Mouse (Mus musculus) lung, embryonic 16.5 days (tissue): Measurements from ENCODE around the gene Plch2. TPM values are rescaled to one million over a fixed set of nuclear protein-coding genes. Genes with fewer than 3 reads are reported as not detected.
A peak's percentile ranks its signal among the peaks of the same experiment; 100 is the strongest.

ENCODE experiments used
- ATAC-seq: fragments of 200-750 bp; cut with Nextera tagmentation; 2 replicates; pipeline ENCODE4 v1.8.0; 2017; ENCODE audit warnings: low read depth, mild to moderate bottlenecking, moderate library complexity
- H3K27ac ChIP-seq: fragments of 300-500 bp; sonication (generic); 2 replicates; pipeline ENCODE4 v1.5.1; 2014; ENCODE audit warnings: mild to moderate bottlenecking, control low read depth, low read length
- H3K27me3 ChIP-seq: fragments of 300-500 bp; sonication (generic); 2 replicates; pipeline ENCODE4 v1.6.1; 2014; ENCODE audit warnings: low read depth, low read length, mixed read lengths; ENCODE audit not compliant: control insufficient read depth, insufficient read depth
- H3K36me3 ChIP-seq: fragments of 300-500 bp; sonication (generic); 2 replicates; pipeline ENCODE4 v1.6.1; 2014; ENCODE audit warnings: low read length; ENCODE audit not compliant: control insufficient read depth, insufficient read depth
- H3K4me1 ChIP-seq: fragments of 300-500 bp; sonication (generic); replicated peaks from 2 replicates; pipeline ENCODE4 v1.6.1; 2014; ENCODE audit warnings: low read length, mixed read lengths; ENCODE audit not compliant: control insufficient read depth, insufficient read depth
- H3K4me2 ChIP-seq: fragments of 300-500 bp; sonication (generic); 2 replicates; pipeline ENCODE4 v1.6.1; 2014; ENCODE audit warnings: low read depth, low read length, control low read depth
- H3K4me3 ChIP-seq: fragments of 300-500 bp; sonication (generic); 2 replicates; pipeline ENCODE4 v1.5.1; 2014; ENCODE audit warnings: mild to moderate bottlenecking, low read length, control low read depth
- H3K9ac ChIP-seq: fragments of 300-500 bp; sonication (generic); 2 replicates; pipeline ENCODE4 v1.6.1; 2014; ENCODE audit warnings: low read length, control low read depth
- H3K9me3 ChIP-seq: fragments of 300-500 bp; sonication (generic); 2 replicates; pipeline ENCODE4 v1.6.1; 2016; ENCODE audit warnings: low read length; ENCODE audit not compliant: control insufficient read depth
- WGBS: fragments of 180-500 bp; shearing (Covaris S2); extraction: QIAGEN DNeasy Blood & Tissue Kit; methylation state at CpG from one replicate; pipeline ENCODE4 v1.1.7; 2014; 5-methylcytosine and 5-hydroxymethylcytosine counted together
- polyA plus RNA-seq: library from polyadenylated mRNA; unstranded; fragments of >200 nt; fragmentation: Nextera tagmentation; extraction: Ambion mirVana; gene quantifications from 2 replicates; pipeline ENCODE4 v1.2.1, GENCODE M21; 2015

Gene Plch2
- polyA plus RNA-seq, 1 experiment from 2014 or later = 11.4 TPM

DNA sequence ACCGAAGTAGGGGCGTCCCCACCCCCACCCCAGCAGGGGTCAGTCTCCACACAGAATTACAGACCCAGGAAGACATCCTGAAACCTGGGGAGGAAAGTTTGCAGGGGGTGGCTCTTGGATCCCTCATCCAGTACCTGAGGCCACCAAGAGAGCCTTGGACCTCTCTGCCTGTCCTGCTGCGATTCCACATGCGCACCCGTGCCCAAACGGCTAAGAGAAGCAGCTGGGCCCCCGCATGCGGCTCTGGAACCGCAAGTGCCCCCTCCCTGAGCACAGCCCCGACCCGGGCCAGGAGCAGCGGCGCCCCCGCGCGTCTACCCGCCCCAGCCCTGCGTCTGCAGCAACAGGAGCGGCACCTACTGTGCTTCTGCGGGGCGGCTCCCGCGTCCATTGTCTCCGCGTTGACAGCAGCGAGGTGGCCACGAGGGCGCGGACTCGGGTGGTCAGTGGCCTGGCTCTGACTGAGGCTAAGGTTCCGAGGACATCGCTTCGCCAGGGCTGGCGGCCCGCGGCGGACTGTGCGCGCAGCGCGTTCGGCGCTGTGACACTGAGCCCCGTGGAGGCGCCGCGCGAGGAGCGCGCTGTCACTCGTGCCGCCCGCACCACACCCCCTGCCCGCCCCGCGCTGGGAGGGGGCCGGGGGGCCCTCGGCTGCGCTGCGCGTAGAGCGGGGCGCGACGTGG is 13.8 kb downstream of the Plch2 start:
- no peak for ATAC-seq
- Histone ChIP-seq H3K27ac (no peak overlapping the region), H3K9me3 (no peaks in the 10 kb centered on the region), H3K4me3 (peak overlapping the region; percentile 28), H3K27me3 (peaks cover 36% of the 10 kb centered on the region), H3K36me3 (no peaks in the 10 kb centered on the region), H3K4me2 (peak overlapping the region; percentile 54), H3K9ac (no peak overlapping the region), H3K4me1 (no peaks in the 10 kb centered on the region)
- WGBS = 3% methylated on average over 59 of the region's 65 CpGs

GRCm38 (mm10) chr4:155040696-155041095 is 15.9 kb downstream of the Plch2 start:
- Histone ChIP-seq H3K4me3 (no peak overlapping the region), H3K36me3 (no peaks in the 10 kb centered on the region), H3K4me2 (no peak overlapping the region), H3K9ac (no peak overlapping the region), H3K4me1 (no peaks in the 10 kb centered on the region), H3K27me3 (peaks cover 36% of the 10 kb centered on the region), H3K9me3 (no peaks in the 10 kb centered on the region), H3K27ac (no peak overlapping the region)
- ATAC-seq = no peak
- WGBS = 70% methylated on average over 6 of the region's 6 CpGs

- H3K36me3 ChIP-seq = no peaks in the 10 kb centered on the region
- peaks cover 36% of the 10 kb centered on the region for H3K27me3 ChIP-seq
- WGBS = 59% methylated on average over 9 of the region's 9 CpGs
- H3K9me3 ChIP-seq = no peaks in the 10 kb centered on the region
- H3K27ac ChIP-seq = no peak overlapping the region
- no peaks in the 10 kb centered on the region for H3K4me1 ChIP-seq
- no peak overlapping the region for H3K4me2 ChIP-seq
- H3K4me3 ChIP-seq = no peak overlapping the region
- no peak overlapping the region for H3K9ac ChIP-seq
- ATAC-seq = no peak
These were observed 16.4 kb downstream of the Plch2 start for GRCm38 (mm10) chr4:155040197-155040596.

- Histone ChIP-seq H3K36me3 (no peaks in the 10 kb centered on the region), H3K4me3 (no peak overlapping the region), H3K27me3 (no peaks in the 10 kb centered on the region), H3K4me2 (no peak overlapping the region), H3K27ac (no peak overlapping the region), H3K9me3 (no peaks in the 10 kb centered on the region), H3K4me1 (no peaks in the 10 kb centered on the region), H3K9ac (no peak overlapping the region)
- 60% methylated on average over 13 of the region's 13 CpGs for WGBS
- ATAC-seq = no peak
These were observed 21.8 kb downstream of the Plch2 start for GRCm38 (mm10) chr4:155034787-155035186.

DNA sequence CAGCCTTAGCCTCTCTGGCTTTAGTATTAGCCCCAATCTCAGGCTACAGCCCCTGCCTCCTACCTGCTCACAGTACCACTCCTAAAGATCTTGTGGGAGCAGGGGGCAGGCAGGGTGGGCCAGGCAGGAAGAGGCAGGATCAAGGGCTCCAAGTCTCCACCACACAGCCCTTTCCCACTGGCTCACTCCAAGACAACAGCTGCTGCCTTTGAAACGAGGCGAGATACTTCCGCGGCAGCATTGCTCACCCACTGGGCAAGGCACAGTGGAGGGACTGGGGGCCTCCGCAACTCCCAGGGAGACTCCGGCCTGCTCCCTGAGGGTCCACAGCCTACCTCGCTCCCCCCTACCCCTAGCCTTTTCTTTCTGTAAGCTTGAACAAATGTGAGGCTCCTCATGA is 22.4 kb downstream of the Plch2 start:
- Histone ChIP-seq H3K4me2 (no peak overlapping the region), H3K4me3 (no peak overlapping the region)
- WGBS = 47% methylated on average over 7 of the region's 7 CpGs

DNA sequence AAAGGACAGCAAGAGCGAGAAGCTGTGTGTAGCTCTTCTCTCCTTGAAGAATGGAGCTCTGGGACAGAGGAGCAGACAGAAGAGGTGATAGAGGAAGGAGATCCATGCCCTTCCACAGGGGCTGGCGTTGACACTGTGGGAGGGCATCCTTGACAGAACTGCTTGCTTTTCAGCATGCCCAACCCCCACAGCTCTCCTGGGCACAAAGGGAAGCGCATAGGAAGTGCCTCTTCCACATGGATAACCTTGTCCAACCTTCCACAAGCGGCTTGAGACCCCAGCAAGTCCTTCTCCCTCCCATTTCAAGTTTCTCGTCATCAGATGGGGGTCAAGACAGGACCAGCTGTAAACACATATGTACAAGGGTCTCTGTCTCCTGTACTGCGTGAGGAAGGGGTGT is 23.5 kb downstream of the Plch2 start:
- Histone ChIP-seq H3K4me3 (no peak overlapping the region), H3K27me3 (no peaks in the 10 kb centered on the region), H3K4me1 (0 out of 2 replicates have a peak, but pooled peaks cover 2% of the 10 kb centered on the region), H3K9ac (no peak overlapping the region), H3K4me2 (no peak overlapping the region), H3K27ac (no peak overlapping the region), H3K9me3 (no peaks in the 10 kb centered on the region), H3K36me3 (no peaks in the 10 kb centered on the region)
- ATAC-seq = no peak
- WGBS = 36% methylated on average over 6 of the region's 6 CpGs

More for the DNA sequence above, 22.4 kb downstream of the Plch2 start:
- H3K27me3 ChIP-seq = no peaks in the 10 kb centered on the region
- H3K9ac ChIP-seq = no peak overlapping the region
- ATAC-seq = no peak
- no peaks in the 10 kb centered on the region for H3K4me1 ChIP-seq
- H3K36me3 ChIP-seq = no peaks in the 10 kb centered on the region
- H3K9me3 ChIP-seq = no peaks in the 10 kb centered on the region
- no peak overlapping the region for H3K27ac ChIP-seq

DNA sequence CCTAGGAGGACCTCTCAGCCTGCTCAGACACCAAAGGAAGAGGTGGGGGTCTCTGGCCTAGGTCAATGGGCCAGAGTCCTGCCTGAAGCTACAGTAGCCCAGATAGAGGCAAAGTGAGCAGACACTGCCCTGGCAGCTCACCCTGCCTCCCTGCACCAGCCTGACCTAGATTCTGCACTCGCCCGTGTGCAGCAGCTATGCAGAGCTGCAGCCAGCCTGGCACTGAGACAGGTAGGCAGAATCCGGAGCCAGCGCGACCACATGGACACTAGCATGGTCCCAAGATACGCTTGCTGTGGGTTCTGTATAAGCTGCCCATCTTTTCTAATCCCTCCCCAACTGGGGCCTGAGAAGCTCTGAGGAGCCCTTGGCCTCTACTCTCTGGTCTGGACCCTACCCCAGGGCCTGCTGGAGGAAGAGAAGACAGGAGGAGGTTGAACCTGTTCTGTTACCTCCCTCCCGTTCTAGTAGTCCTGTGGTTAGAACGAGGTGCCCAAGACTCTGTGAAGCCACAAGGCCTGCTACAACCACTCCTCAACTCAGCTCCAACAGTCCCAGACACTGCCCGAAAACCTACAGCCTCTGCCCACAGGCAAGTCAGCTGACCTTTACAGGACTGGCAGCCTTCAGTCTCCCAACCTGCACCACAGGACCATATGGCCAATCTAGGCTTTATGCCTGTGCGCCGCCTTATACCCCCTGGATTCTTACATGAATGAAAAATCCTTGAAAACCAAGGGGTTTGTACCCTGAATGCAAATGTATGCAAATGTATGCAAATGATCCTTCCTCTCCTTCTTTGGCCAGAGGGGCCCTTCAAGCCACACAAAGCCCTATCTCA is 32.2 kb downstream of the Plch2 start:
- H3K4me2 ChIP-seq = no peak overlapping the region
- H3K4me3 ChIP-seq = no peak overlapping the region
- 75% methylated on average over 11 of the region's 11 CpGs for WGBS
- no peaks in the 10 kb centered on the region for H3K27me3 ChIP-seq
- no peak overlapping the region for H3K9ac ChIP-seq
- no peaks in the 10 kb centered on the region for H3K36me3 ChIP-seq
- ATAC-seq = no peak
- H3K27ac ChIP-seq = no peak overlapping the region
- no peaks in the 10 kb centered on the region for H3K9me3 ChIP-seq
- H3K4me1 ChIP-seq = peaks cover 16% of the 10 kb centered on the region

GRCm38 (mm10) chr4:155022228-155022855 is 34.2 kb downstream of the Plch2 start:
- peaks cover 19% of the 10 kb centered on the region for H3K4me1 ChIP-seq
- no peak overlapping the region for H3K4me3 ChIP-seq
- H3K27ac ChIP-seq = no peak overlapping the region
- H3K36me3 ChIP-seq = no peaks in the 10 kb centered on the region
- no peak overlapping the region for H3K4me2 ChIP-seq
- no peaks in the 10 kb centered on the region for H3K9me3 ChIP-seq
- H3K27me3 ChIP-seq = no peaks in the 10 kb centered on the region
- H3K9ac ChIP-seq = no peak overlapping the region
- 59% methylated on average over 7 of the region's 7 CpGs for WGBS
- ATAC-seq = no peak

DNA sequence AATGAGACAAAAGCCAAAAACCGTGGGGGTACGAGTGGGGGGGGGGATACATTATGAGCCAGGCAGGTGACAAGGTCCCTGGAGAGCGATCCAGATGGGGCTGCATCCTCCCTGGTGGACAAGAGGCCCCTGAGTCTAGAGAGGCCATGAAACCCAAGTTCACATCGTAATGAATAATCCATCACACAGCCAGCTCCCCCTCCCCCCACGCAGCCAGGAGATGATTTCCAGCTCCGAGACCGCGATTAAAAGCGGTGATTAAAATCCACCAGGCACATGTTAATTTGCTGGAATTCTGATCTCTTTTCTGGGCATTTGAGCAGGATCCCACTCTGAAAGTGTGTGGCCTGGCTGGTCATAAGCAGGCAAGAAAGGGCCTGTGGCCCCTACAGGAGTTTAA is 35.8 kb downstream of the Plch2 start:
- Histone ChIP-seq H3K4me1 (peaks cover 19% of the 10 kb centered on the region), H3K36me3 (no peaks in the 10 kb centered on the region), H3K27ac (no peak overlapping the region), H3K9ac (no peak overlapping the region), H3K4me2 (no peak overlapping the region), H3K9me3 (no peaks in the 10 kb centered on the region), H3K27me3 (no peaks in the 10 kb centered on the region), H3K4me3 (no peak overlapping the region)
- ATAC-seq = no peak
- 57% methylated on average over 9 of the region's 9 CpGs for WGBS
